Mouse (Mus musculus): ENCODE measurements around the gene Nrk. TPM values are rescaled to one million over a fixed set of nuclear protein-coding genes. Genes with fewer than 3 reads are reported as not detected.
A peak's percentile ranks its signal among the peaks of the same experiment; 100 is the strongest.

Nrk gene
- polyA plus RNA-seq (2016; fragmentation: Nextera tagmentation; extraction: Ambion mirVana), result 1.8 and 2.4 TPM in 2 replicates

DNA sequence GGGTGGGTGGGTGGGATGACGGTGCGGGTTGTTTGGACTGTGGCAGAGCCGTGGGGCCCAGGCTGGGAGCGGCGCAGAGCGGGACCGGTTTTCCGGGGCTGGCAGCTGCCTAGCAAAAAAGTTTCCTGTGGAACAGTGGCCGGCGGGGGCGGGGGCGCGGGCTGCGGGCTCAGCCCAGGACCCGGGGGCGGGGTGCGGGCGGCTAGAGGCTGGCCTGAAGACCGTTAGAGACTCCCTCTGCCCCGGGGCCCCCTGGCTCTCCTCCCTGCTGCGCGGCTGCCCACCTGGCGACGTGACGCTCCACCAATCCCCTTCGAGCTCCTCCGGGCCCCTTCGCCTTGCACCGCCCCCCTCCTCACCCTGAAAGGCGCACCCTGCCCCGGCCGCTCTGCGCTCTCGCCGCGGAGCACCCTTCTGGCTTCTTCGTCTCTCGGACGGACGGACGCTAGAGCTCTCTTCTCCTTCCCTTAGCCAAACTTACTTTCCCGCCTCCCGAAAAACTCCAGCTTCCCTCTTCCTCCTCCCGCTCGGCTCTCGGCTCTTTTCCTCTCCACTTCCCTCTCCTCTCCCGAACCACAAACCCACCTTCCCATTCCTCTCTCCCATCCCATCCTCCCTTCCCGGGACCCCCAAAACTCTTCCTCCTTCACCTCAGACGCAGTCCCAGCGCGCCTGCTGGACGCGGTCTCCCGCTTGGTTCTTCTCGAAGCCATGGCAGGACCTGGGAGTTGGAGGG is at the start of gene Nrk:
TSS of gene Nrk (plus strand) at position 390 of the 736 bp plus-strand sequence.
- Histone ChIP-seq H3K4me1 (no peaks in the 10 kb centered on the region), H3K9me3 (no peaks in the 10 kb centered on the region), H3K9ac (replicated peaks) (peak within 1 kb of the TSS; percentile 24; the same call in 1 of the 2 replicates), H3K4me3 (peak within 1 kb of the TSS; percentile 47), H3K36me3 (no peaks in the 10 kb centered on the region), H3K27me3 (peaks cover 38% of the 10 kb centered on the region), H3K27ac (replicated peaks) (no peak within 1 kb of the TSS), H3K4me2 (replicated peaks) (peak within 1 kb of the TSS; percentile 74)
- 21% methylated on average over 27 of the region's 55 CpGs for WGBS
- peak; percentile 90 for ATAC-seq (ENCODE audit: low FRiP score, low read depth)

DNA sequence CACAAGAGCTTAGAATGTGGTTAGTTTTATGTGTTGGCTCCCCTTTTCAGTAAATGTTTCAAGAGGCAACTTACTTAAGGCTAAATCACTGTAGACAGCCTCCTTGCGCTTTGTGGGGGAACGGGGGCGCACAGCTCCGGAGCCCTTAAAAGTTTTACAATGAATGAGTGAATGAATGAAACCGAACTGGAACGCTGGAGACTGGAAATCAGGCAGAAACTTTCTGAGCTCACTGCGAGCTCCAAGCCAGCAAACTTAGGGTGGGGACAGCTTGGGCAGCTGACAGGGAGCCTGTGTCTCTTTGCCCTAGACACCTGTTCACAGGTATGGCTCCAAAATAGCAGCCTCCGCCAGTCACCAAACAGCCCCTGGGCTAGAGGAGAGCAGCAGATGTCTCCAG is 864 bp upstream of the Nrk start:
- WGBS, result 36% methylated on average over 8 of the region's 8 CpGs
- ATAC-seq (ENCODE audit: low FRiP score, low read depth), result 0 out of 2 replicates have a peak, but pooled peaks have one; percentile 16
- Histone ChIP-seq H3K27ac (replicated peaks) (no peak overlapping the region), H3K27me3 (peaks cover 38% of the 10 kb centered on the region), H3K4me1 (no peaks in the 10 kb centered on the region), H3K9ac (replicated peaks) (no peak overlapping the region), H3K4me3 (peak overlapping the region; percentile 47), H3K4me2 (replicated peaks) (peak overlapping the region; percentile 74), H3K9me3 (no peaks in the 10 kb centered on the region), H3K36me3 (no peaks in the 10 kb centered on the region)

DNA sequence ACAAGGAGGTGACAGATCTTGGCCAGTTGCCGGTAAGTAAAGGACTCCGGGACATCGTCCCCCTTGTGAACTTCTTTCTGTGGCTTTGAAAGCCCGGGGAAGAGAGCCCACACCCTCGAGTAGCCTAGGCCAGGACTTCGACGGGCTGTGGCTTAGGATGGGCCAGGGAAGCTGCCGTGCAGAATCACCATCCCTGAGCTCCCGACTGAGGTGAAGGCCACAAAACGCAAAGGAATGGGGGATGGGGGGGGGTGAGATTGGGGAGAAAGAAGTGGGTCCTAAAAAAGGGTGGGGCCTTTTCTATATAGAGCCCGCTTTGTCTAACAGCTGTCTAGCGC is 516 bp downstream of the Nrk start:
- Histone ChIP-seq H3K9ac (replicated peaks) (0 out of 2 replicates have a peak overlapping the region, but pooled peaks have one; percentile 24), H3K9me3 (no peaks in the 10 kb centered on the region), H3K4me2 (replicated peaks) (peak overlapping the region; percentile 74), H3K27ac (replicated peaks) (no peak overlapping the region), H3K4me1 (no peaks in the 10 kb centered on the region), H3K4me3 (peak overlapping the region; percentile 47), H3K27me3 (peaks cover 38% of the 10 kb centered on the region), H3K36me3 (no peaks in the 10 kb centered on the region)
- WGBS, result 35% methylated on average over 12 of the region's 12 CpGs
- peak; percentile 35; the same call in 1 of the 2 replicates for ATAC-seq (ENCODE audit: low FRiP score, low read depth)

DNA sequence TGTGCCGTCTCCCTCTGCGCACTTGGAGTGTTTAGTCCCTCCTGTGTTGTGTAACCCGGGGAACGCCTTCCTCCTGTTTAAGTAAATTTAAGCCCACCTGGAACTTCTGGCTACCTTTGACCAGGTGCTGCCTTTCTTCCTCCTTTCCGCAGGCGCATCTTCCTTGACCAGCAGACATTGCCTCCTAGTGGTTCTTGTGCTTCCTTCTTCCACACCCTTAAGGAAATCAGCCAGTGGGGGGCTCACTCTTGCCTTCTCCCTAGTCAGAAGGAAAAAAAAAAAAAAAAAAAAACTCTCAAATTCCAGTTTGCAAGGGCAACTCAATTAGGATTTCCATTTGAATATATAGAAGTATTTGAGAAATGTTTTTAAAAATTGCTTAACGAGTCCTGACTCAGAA is 4.8 kb downstream of the Nrk start:
- Histone ChIP-seq H3K9me3 (no peaks in the 10 kb centered on the region), H3K36me3 (no peaks in the 10 kb centered on the region), H3K4me2 (replicated peaks) (no peak overlapping the region), H3K4me3 (no peak overlapping the region), H3K27ac (replicated peaks) (no peak overlapping the region), H3K27me3 (peaks cover 16% of the 10 kb centered on the region), H3K9ac (replicated peaks) (no peak overlapping the region), H3K4me1 (no peaks in the 10 kb centered on the region)
- 55% methylated on average over 7 of the region's 7 CpGs for WGBS
- ATAC-seq (ENCODE audit: low FRiP score, low read depth), result no peak

DNA sequence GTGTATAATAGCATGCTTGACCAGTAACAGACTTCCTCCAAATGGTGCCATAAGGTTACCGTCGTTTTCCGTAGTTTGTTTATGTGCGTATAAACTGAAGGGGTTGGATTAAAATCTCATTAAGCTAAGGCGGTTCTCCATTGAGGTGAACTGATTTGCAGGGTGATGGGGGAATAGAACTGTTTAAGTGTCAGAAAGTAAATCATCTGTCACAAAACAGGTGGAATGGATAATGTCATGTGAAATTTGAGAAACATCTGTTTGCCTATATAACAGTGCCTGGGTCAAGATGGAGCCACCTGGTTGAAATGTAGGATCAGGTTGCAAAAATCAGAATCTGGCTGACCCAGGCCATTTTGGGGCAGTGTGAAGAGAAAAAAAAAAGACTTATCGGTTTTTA is 29.7 kb downstream of the Nrk start:
- Histone ChIP-seq H3K4me2 (replicated peaks) (no peak overlapping the region), H3K9me3 (no peaks in the 10 kb centered on the region), H3K9ac (replicated peaks) (no peak overlapping the region), H3K4me3 (no peak overlapping the region), H3K27me3 (no peaks in the 10 kb centered on the region; the same call in 1 of the 2 replicates), H3K4me1 (no peaks in the 10 kb centered on the region), H3K27ac (replicated peaks) (no peak overlapping the region), H3K36me3 (no peaks in the 10 kb centered on the region)
- WGBS, result 90% methylated on average over 6 of the region's 6 CpGs
- no peak for ATAC-seq (ENCODE audit: low FRiP score, low read depth)

DNA sequence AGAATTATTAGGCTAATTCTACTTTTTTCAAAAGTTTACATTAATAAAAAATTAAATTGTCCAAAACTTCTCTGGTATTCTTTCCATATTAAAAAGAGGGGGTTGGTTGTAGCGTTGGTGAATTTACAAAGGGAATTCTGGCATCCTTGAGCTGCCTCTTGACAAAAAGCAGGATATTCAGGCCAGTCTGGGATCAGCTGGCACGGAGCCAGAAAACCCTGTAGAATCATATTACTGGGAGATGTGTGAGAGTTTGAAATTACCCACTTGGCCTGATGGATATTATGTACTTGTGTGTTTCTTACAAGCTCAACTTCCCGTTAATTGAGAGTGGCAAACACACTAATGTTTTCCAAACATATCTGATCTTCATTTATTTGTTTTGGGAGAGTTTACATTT is 46.5 kb downstream of the Nrk start:
- Histone ChIP-seq H3K4me1 (no peaks in the 10 kb centered on the region), H3K9me3 (no peaks in the 10 kb centered on the region), H3K27me3 (no peaks in the 10 kb centered on the region), H3K9ac (replicated peaks) (no peak overlapping the region), H3K36me3 (no peaks in the 10 kb centered on the region), H3K27ac (replicated peaks) (no peak overlapping the region), H3K4me3 (no peak overlapping the region), H3K4me2 (replicated peaks) (no peak overlapping the region)
- no peak for ATAC-seq (ENCODE audit: low FRiP score, low read depth)
- WGBS, result 59% methylated on average over 3 of the region's 3 CpGs

DNA sequence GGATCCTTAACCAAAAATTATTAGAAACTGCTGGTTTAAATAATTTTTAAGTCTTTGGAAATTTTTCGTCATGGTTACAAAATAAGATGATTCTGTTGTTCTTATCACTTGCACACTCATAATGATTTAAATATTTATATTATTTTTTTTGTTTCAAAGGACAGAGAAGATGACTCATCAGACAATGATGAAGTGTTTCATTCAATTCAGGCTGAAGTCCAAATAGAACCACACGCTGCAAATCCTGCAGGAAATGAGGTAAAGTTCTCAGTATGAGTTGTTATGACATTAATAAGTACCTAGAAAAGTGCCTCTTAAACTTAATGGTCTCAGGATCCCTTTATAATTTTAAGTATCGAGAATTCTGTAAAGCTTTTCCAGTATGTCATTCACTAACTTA is 64.3 kb downstream of the Nrk start:
- H3K27me3 ChIP-seq, result no peaks in the 10 kb centered on the region
- H3K4me2 ChIP-seq (replicated peaks), result no peak overlapping the region
- 70% methylated on average over 3 of the region's 3 CpGs for WGBS
- no peak overlapping the region for H3K9ac ChIP-seq (replicated peaks)
- H3K9me3 ChIP-seq, result no peaks in the 10 kb centered on the region
- ATAC-seq (ENCODE audit: low FRiP score, low read depth), result no peak
- H3K4me1 ChIP-seq, result no peaks in the 10 kb centered on the region
- no peaks in the 10 kb centered on the region for H3K36me3 ChIP-seq
- no peak overlapping the region for H3K27ac ChIP-seq (replicated peaks)
- no peak overlapping the region for H3K4me3 ChIP-seq

DNA sequence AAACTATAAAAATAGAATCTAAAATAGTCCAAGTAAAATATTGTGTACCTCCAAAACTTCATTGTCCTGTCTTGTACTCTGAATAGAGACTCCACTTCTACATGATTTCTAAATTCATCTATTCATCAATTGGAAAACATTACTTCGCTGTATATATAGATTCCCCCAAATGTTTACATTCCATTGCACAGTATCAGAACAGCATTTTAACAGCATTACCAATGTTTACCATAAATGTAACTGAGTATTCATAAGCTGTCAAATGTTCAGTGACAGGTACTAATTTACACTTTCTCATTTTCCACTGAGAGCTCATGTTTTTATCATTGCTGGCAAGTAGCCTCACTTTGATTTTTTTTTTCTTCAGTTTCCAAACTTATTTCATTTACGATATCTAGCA is 65.0 kb downstream of the Nrk start:
- no peak for ATAC-seq (ENCODE audit: low FRiP score, low read depth)
- Histone ChIP-seq H3K27ac (replicated peaks) (no peak overlapping the region), H3K9me3 (no peaks in the 10 kb centered on the region), H3K27me3 (no peaks in the 10 kb centered on the region), H3K36me3 (no peaks in the 10 kb centered on the region), H3K4me2 (replicated peaks) (no peak overlapping the region), H3K4me3 (no peak overlapping the region), H3K9ac (replicated peaks) (no peak overlapping the region), H3K4me1 (no peaks in the 10 kb centered on the region)
- 89% methylated on average over 2 of the region's 2 CpGs for WGBS

DNA sequence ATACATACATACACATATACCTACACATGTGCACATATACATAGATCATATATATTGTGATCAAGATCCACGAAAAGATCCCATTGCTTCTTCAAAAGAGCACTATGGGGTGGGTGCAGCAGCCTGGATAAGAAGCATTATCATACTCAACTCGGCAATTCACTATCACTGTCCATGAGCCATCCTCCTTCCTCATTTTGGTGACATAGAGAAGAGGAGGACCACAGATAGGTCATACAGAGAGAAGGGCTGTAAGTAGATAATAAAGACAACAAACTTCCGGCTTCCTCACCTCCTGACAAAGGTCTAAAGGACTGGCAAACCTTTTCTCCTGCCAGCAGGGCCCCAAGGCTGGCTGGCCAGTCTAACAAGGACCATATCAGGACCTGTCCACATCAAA is 100.3 kb downstream of the Nrk start:
- H3K4me1 ChIP-seq, result no peaks in the 10 kb centered on the region
- H3K4me3 ChIP-seq, result no peak overlapping the region
- no peaks in the 10 kb centered on the region for H3K9me3 ChIP-seq
- H3K4me2 ChIP-seq (replicated peaks), result no peak overlapping the region
- H3K9ac ChIP-seq (replicated peaks), result no peak overlapping the region
- ATAC-seq (ENCODE audit: low FRiP score, low read depth), result no peak
- H3K27ac ChIP-seq (replicated peaks), result no peak overlapping the region
- H3K36me3 ChIP-seq, result no peaks in the 10 kb centered on the region
- WGBS, result 56% methylated on average over 3 of the region's 3 CpGs
- peaks cover 7% of the 10 kb centered on the region; the same call in 1 of the 2 replicates for H3K27me3 ChIP-seq

DNA sequence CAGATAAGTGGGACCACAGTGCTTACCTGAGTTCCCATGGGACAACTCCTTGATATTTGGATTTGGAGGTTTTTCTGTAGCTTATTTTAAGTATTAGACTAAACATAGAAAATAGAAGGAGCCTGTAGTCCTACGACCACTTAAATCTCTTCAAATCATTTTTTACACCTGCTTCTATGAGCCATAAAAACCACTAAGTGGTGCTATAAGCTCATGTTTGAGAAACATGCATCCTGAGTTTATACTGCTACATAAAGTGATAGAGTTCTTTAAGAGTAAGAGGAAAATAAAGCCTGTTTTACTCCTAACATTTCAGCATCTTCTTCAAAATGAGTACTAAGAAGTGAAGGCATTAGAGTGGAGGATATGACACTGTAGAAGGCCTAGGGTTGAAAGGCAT is 102.3 kb downstream of the Nrk start:
- H3K27ac ChIP-seq (replicated peaks), result no peak overlapping the region
- no peak overlapping the region for H3K9ac ChIP-seq (replicated peaks)
- no peak overlapping the region for H3K4me3 ChIP-seq
- WGBS, result 68% methylated on average over 1 of the region's 1 CpGs
- H3K9me3 ChIP-seq, result no peaks in the 10 kb centered on the region
- H3K4me1 ChIP-seq, result no peaks in the 10 kb centered on the region
- H3K27me3 ChIP-seq, result peaks cover 7% of the 10 kb centered on the region; the same call in 1 of the 2 replicates
- H3K4me2 ChIP-seq (replicated peaks), result no peak overlapping the region
- ATAC-seq (ENCODE audit: low FRiP score, low read depth), result no peak
- H3K36me3 ChIP-seq, result no peaks in the 10 kb centered on the region

DNA sequence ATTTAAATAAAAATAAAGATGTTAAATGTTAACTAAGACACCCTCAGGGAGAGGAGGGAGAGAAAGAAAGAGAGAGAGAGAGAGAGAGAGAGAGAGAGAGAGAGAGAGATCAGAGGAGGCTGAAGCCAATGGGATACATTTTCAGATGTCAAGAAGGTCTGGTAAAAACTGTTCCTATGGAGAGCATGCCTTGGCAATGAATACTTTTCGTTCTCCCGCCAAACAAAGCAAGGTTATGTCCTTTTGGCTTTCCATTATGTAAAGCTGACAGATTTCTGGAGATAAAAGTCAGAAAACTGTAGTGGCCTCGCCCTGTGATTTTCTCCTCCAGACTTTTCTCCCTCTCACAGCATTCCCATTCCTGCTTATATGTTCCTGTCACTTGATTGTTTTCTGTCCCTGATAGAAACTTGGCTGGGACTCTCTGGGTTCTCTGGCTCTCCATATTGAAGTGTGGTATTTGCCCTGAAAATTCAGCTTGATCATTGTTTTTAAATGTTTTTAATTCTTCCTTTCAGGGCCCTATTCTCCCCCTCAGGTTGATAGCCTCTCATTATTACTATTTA is 112.4 kb downstream of the Nrk start:
- H3K27me3 ChIP-seq, result peaks cover 9% of the 10 kb centered on the region; the same call in 1 of the 2 replicates
- no peaks in the 10 kb centered on the region for H3K4me1 ChIP-seq
- H3K4me3 ChIP-seq, result no peak overlapping the region
- ATAC-seq (ENCODE audit: low FRiP score, low read depth), result no peak
- no peak overlapping the region for H3K4me2 ChIP-seq (replicated peaks)
- 64% methylated on average over 3 of the region's 3 CpGs for WGBS
- no peaks in the 10 kb centered on the region for H3K9me3 ChIP-seq
- no peak overlapping the region for H3K9ac ChIP-seq (replicated peaks)
- no peaks in the 10 kb centered on the region for H3K36me3 ChIP-seq
- no peak overlapping the region for H3K27ac ChIP-seq (replicated peaks)

DNA sequence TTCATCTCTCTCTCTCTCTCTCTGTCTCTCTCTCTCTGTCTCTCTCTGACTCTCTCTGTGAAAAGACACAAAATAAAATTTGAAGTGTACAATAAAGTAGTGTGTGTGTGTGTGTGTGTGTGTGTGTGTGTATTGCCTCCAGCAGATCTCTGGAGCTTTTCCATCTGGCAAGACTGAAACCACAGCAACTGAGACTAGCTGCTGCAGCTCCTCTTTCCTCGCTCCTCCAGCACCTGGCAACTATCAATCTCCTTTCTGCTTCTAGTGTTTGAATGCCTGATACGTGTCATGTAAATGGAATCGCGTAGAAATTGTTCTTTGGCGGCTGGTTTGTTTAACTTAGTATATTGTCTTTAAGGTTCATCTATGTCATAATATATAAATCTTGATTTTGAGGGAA is 113.1 kb downstream of the Nrk start:
- Histone ChIP-seq H3K4me2 (replicated peaks) (no peak overlapping the region), H3K4me3 (no peak overlapping the region), H3K4me1 (no peaks in the 10 kb centered on the region), H3K9ac (replicated peaks) (no peak overlapping the region), H3K9me3 (no peaks in the 10 kb centered on the region), H3K27ac (replicated peaks) (no peak overlapping the region), H3K36me3 (no peaks in the 10 kb centered on the region), H3K27me3 (peaks cover 9% of the 10 kb centered on the region; the same call in 1 of the 2 replicates)
- no peak for ATAC-seq (ENCODE audit: low FRiP score, low read depth)
- 83% methylated on average over 5 of the region's 5 CpGs for WGBS
